Mouse (Mus musculus) heart, embryonic 12.5 days (tissue): ENCODE data around the gene Unk. TPM values are rescaled to one million over a fixed set of nuclear protein-coding genes. Genes with fewer than 3 reads are reported as not detected.
"Not testable (repeated sequence)": the region's sequence is repeated elsewhere in the genome, so short reads cannot be mapped to it uniquely, and the experiment has no call there.

Experiments used
- ATAC-seq: fragments of 200-750 bp; cut with Nextera tagmentation; 2 replicates; pipeline ENCODE4 v1.8.0; 2017; ENCODE audit warnings: moderate TSS enrichment, moderate library complexity; ENCODE audit not compliant: insufficient number of reproducible peaks, low FRiP score
- H3K27ac ChIP-seq: fragments of 300-500 bp; sonication (generic); 2 replicates; pipeline ENCODE4 v1.5.1; 2016; ENCODE audit warnings: mild to moderate bottlenecking, moderate library complexity; ENCODE audit not compliant: poor library complexity, severe bottlenecking
- H3K27me3 ChIP-seq: fragments of 300-500 bp; sonication (generic); replicated peaks from 2 replicates; pipeline ENCODE4 v1.6.1; 2016; ENCODE audit warnings: mild to moderate bottlenecking, moderate library complexity
- H3K36me3 ChIP-seq: fragments of 300-500 bp; sonication (generic); 2 replicates; pipeline ENCODE4 v1.6.1; 2016; ENCODE audit warnings: mild to moderate bottlenecking, moderate library complexity
- H3K4me1 ChIP-seq: fragments of 300-500 bp; sonication (generic); replicated peaks from 2 replicates; pipeline ENCODE4 v1.6.1; 2016; ENCODE audit warnings: mild to moderate bottlenecking
- H3K4me2 ChIP-seq: fragments of 300-500 bp; sonication (generic); 2 replicates; pipeline ENCODE4 v1.6.1; 2016; ENCODE audit warnings: mild to moderate bottlenecking, moderate library complexity
- H3K4me3 ChIP-seq: fragments of 300-500 bp; sonication (generic); 2 replicates; pipeline ENCODE4 v1.5.1; 2016; ENCODE audit warnings: mild to moderate bottlenecking
- H3K9ac ChIP-seq: fragments of 300-500 bp; sonication (generic); 2 replicates; pipeline ENCODE4 v1.6.1; 2016; ENCODE audit warnings: mild to moderate bottlenecking, moderate library complexity
- H3K9me3 ChIP-seq: fragments of 300-500 bp; sonication (generic); replicated peaks from 2 replicates; pipeline ENCODE4 v1.6.1; 2016; ENCODE audit warnings: mild to moderate bottlenecking, moderate library complexity
- WGBS: fragments of 180-500 bp; shearing (Covaris S2); methylation state at CpG from one replicate; pipeline ENCODE4 v1.1.7; 2016; 5-methylcytosine and 5-hydroxymethylcytosine counted together
- polyA plus RNA-seq: library from polyadenylated mRNA; unstranded; fragments of >200 nt; fragmentation: Nextera tagmentation; extraction: Ambion mirVana; gene quantifications from 2 replicates; pipeline ENCODE4 v1.2.1, GENCODE M21; 2016

Gene Unk
- polyA plus RNA-seq, 1 experiment from 2014 or later = 31.8 TPM

- Histone ChIP-seq H3K36me3 (peaks cover 18% of the 10 kb centered on the region), H3K4me1 (no peaks in the 10 kb centered on the region), H3K27ac (no peak overlapping the region), H3K4me2 (peak overlapping the region; percentile 53), H3K27me3 (no peaks in the 10 kb centered on the region), H3K9ac (no peak overlapping the region), H3K4me3 (peak overlapping the region; percentile 40), H3K9me3 (no peaks in the 10 kb centered on the region)
- no peak for ATAC-seq
- 77% methylated on average over 4 of the region's 4 CpGs for WGBS
These were observed 7.8 kb upstream of the Unk start for GRCm38 (mm10) chr11:116022256-116022780.

GRCm38 (mm10) chr11:116023074-116023770 is 6.9 kb upstream of the Unk start:
- Histone ChIP-seq H3K4me3 (peak overlapping the region; percentile 92), H3K36me3 (peaks cover 18% of the 10 kb centered on the region), H3K4me2 (peak overlapping the region; percentile 84), H3K9ac (peak overlapping the region; percentile 96), H3K27ac (peak overlapping the region; percentile 98)
- not testable (repeated sequence) for ATAC-seq, H3K9me3 ChIP-seq, H3K4me1 ChIP-seq, H3K27me3 ChIP-seq
- WGBS = 4% methylated on average over 18 of the region's 18 CpGs

GRCm38 (mm10) chr11:116023771-116024355 is 6.3 kb upstream of the Unk start:
- H3K9ac ChIP-seq = peak overlapping the region; percentile 96
- peaks cover 18% of the 10 kb centered on the region for H3K36me3 ChIP-seq
- H3K4me2 ChIP-seq = peak overlapping the region; percentile 84
- H3K27ac ChIP-seq = peak overlapping the region; percentile 98
- peak; percentile 83 for ATAC-seq
- H3K27me3 ChIP-seq = no peaks in the 10 kb centered on the region
- WGBS = under 1% methylated on average over 56 of the region's 57 CpGs
- H3K4me1 ChIP-seq = no peaks in the 10 kb centered on the region
- peak overlapping the region; percentile 92 for H3K4me3 ChIP-seq
- H3K9me3 ChIP-seq = no peaks in the 10 kb centered on the region

- peak; percentile 94 for ATAC-seq
- Histone ChIP-seq H3K27me3 (no peaks in the 10 kb centered on the region), H3K9me3 (no peaks in the 10 kb centered on the region), H3K9ac (peak overlapping the region; percentile 96), H3K36me3 (peaks cover 18% of the 10 kb centered on the region), H3K27ac (peak overlapping the region; percentile 98), H3K4me1 (no peaks in the 10 kb centered on the region), H3K4me3 (peak overlapping the region; percentile 92), H3K4me2 (peak overlapping the region; percentile 84; the same call in 1 of the 2 replicates)
- under 1% methylated on average over 37 of the region's 37 CpGs for WGBS
These were observed 5.7 kb upstream of the Unk start for GRCm38 (mm10) chr11:116024356-116024808.

DNA sequence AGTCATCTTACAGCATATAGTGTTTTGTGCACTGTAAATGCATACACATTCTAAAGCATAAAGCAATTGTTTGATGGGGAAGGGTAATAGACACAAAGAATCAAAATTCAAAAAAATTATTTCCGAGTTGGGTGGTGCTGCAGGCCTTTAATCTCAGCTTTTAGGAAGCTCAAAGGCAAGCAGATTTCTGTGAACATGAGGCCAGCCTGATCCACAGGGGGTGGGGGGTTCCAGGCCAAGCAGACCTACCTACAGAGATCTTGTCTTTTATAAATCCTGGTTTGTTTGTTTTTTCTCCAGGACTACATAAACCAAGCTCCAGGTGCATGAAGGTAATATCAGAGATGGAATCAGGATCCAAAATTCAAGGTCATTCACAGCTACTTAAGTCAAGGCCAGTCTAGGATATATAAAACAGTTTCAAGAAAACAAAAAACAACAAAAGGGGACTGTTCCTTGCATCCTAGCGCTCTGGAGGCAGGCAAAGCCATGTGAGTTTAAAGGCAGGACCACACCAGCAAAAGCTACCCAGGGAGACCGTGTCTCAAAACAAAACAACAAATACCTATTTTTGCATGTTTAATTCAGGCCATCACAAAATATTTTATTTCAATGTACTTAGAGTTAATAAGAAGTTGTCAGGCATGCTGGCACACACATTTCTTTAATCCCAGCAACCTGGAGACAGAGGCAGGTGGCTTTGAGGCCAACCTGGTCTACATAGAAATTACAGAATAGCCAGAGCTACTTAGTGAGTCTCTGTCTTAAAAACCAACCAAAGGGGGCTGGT is 4.9 kb upstream of the Unk start:
- no peak for ATAC-seq
- H3K36me3 ChIP-seq = peaks cover 18% of the 10 kb centered on the region
- 85% methylated on average over 3 of the region's 3 CpGs for WGBS

GRCm38 (mm10) chr11:116027756-116028155 is 2.4 kb upstream of the Unk start, which contains the start of gene H3f3b:
Gene H3f3b (minus strand): TSS chr11:116027962.
- no peak within 1 kb of the TSS for H3K9ac ChIP-seq
- peaks cover 15% of the 10 kb centered on the region for H3K4me1 ChIP-seq
- peaks cover 3% of the 10 kb centered on the region; the same call in 1 of the 2 replicates for H3K36me3 ChIP-seq
- no peak within 1 kb of the TSS for H3K4me3 ChIP-seq
- H3K4me2 ChIP-seq = no peak within 1 kb of the TSS
- no peak for ATAC-seq
- H3K27me3 ChIP-seq = no peaks in the 10 kb centered on the region
- no peaks in the 10 kb centered on the region for H3K9me3 ChIP-seq
- no peak within 1 kb of the TSS for H3K27ac ChIP-seq
- WGBS = 76% methylated on average over 4 of the region's 4 CpGs

More for the DNA sequence above, 4.9 kb upstream of the Unk start:
- Histone ChIP-seq H3K4me2 (no peak overlapping the region), H3K4me3 (no peak overlapping the region), H3K9me3 (no peaks in the 10 kb centered on the region), H3K4me1 (no peaks in the 10 kb centered on the region), H3K27me3 (no peaks in the 10 kb centered on the region), H3K27ac (no peak overlapping the region), H3K9ac (no peak overlapping the region)

DNA sequence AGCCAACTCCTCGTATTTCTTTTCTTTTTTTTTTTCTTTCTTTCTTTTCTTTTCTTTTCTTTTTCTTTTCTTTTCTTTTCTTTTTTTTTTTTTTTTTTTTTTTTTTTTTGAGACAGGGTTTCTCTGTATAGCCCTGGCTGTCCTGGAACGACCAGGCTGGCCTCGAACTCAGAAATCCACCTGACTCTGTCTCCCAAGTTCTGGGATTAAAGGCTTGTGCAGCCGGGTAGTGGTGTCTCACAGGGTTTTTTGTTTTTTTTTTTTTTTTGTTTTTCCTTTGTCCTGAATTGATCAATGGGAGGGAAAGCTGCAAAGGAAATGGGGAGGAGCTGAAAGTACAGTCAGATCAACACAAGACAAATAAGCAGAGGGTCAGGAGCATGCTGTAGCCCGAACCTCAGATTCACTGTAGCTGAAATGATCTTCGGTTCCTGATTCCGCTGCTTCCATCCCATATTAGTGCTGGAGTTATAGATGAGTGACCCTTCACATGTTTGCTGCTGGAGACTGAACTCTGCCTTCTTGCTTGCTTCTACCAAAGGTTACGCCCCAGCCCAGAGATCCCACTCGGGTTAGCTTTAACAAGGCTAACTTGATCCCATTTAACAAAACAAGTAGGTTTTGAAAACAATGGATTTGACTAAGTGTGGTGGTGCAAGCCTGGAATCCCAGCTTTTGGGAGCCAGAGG is 1.8 kb upstream of the Unk start:
- WGBS = 73% methylated on average over 9 of the region's 9 CpGs
- H3K4me2 ChIP-seq = no peak overlapping the region
- no peak overlapping the region for H3K27ac ChIP-seq
- H3K9me3 ChIP-seq = no peaks in the 10 kb centered on the region
- H3K4me1 ChIP-seq = peaks cover 21% of the 10 kb centered on the region
- no peak for ATAC-seq
- H3K9ac ChIP-seq = no peak overlapping the region
- H3K36me3 ChIP-seq = peaks cover 3% of the 10 kb centered on the region; the same call in 1 of the 2 replicates
- no peaks in the 10 kb centered on the region for H3K27me3 ChIP-seq
- no peak overlapping the region for H3K4me3 ChIP-seq

GRCm38 (mm10) chr11:116029086-116029865 is 846 bp upstream of the Unk start:
- peaks cover 6% of the 10 kb centered on the region; the same call in 1 of the 2 replicates for H3K36me3 ChIP-seq
- 0 out of 2 replicates have a peak overlapping the region, but pooled peaks have one; percentile 31 for H3K9ac ChIP-seq
- H3K4me3 ChIP-seq = peak overlapping the region; percentile 74
- peaks cover 22% of the 10 kb centered on the region for H3K4me1 ChIP-seq
- no peaks in the 10 kb centered on the region for H3K9me3 ChIP-seq
- H3K27me3 ChIP-seq = no peaks in the 10 kb centered on the region
- no peak overlapping the region for H3K27ac ChIP-seq
- peak overlapping the region; percentile 62 for H3K4me2 ChIP-seq
- WGBS = 72% methylated on average over 6 of the region's 6 CpGs
- ATAC-seq = no peak

- ATAC-seq = peak; percentile 15
- WGBS = 26% methylated on average over 14 of the region's 14 CpGs
These were observed 1.1 kb downstream of the Unk start for GRCm38 (mm10) chr11:116030898-116031845.

More at GRCm38 (mm10) chr11:116030898-116031845, 1.1 kb downstream of the Unk start:
- Histone ChIP-seq H3K4me2 (peak overlapping the region; percentile 77), H3K36me3 (peaks cover 12% of the 10 kb centered on the region), H3K27ac (peak overlapping the region; percentile 99), H3K9ac (peak overlapping the region; percentile 90), H3K4me3 (peak overlapping the region; percentile 74), H3K27me3 (no peaks in the 10 kb centered on the region), H3K9me3 (no peaks in the 10 kb centered on the region), H3K4me1 (peaks cover 22% of the 10 kb centered on the region)
